Mouse (Mus musculus) gastrocnemius, adult 18-20 months (tissue): ENCODE data around the gene Dennd6a. TPM values are rescaled to one million over a fixed set of nuclear protein-coding genes. Genes with fewer than 3 reads are reported as not detected.
"Not testable (repeated sequence)": the region's sequence is repeated elsewhere in the genome, so short reads cannot be mapped to it uniquely, and the experiment has no call there.

Experiments used
- DNase-seq: peaks from one replicate; pipeline ENCODE4 v3.0.0; 2021; ENCODE audit warnings: low spot score
- total RNA-seq, 2 experiments: library from RNA; stranded (reverse); gene quantifications; 2 replicates each; pipeline ENCODE4 v1.2.3; 2021

The Dennd6a gene
- total RNA-seq, 2 experiments from 2014 or later, result 6.7 to 7.8 TPM

- DNase-seq, result no peak
Measured at GRCm38 (mm10) chr14:26639961-26640360, 66.3 kb downstream of the Dennd6a start.

GRCm38 (mm10) chr14:26643006-26643624 lies 69.5 kb downstream of the Dennd6a start:
- no peak for DNase-seq

- no peak for DNase-seq
Measured at GRCm38 (mm10) chr14:26645989-26646650, 72.5 kb downstream of the Dennd6a start.

- no peak for DNase-seq
Measured at GRCm38 (mm10) chr14:26647811-26648210, 74.2 kb downstream of the Dennd6a start.

GRCm38 (mm10) chr14:26651901-26652300 lies 78.2 kb downstream of the Dennd6a start:
- no peak for DNase-seq

- DNase-seq, result no peak
Measured at GRCm38 (mm10) chr14:26658178-26658577, 84.5 kb downstream of the Dennd6a start.

- DNase-seq, result no peak
Measured at GRCm38 (mm10) chr14:26660233-26660632, 86.6 kb downstream of the Dennd6a start.

- no peak for DNase-seq
Measured at GRCm38 (mm10) chr14:26662016-26662415, 88.4 kb downstream of the Dennd6a start.

GRCm38 (mm10) chr14:26662488-26662887 lies 88.8 kb downstream of the Dennd6a start:
- DNase-seq, result no peak

- DNase-seq, result no peak
Measured at GRCm38 (mm10) chr14:26663851-26664250, 90.2 kb downstream of the Dennd6a start.

GRCm38 (mm10) chr14:26667991-26668370 lies 94.3 kb downstream of the Dennd6a start:
- DNase-seq, result no peak

- no peak for DNase-seq
Measured at GRCm38 (mm10) chr14:26668371-26669291, 95.0 kb downstream of the Dennd6a start.

- peak; percentile 85 for DNase-seq
Measured at GRCm38 (mm10) chr14:26669292-26670073, 95.8 kb downstream of the Dennd6a start, which contains the start of gene Pde12. Gene Pde12, minus strand, starts transcription at chr14:26669883.

GRCm38 (mm10) chr14:26670964-26671363 lies 97.3 kb downstream of the Dennd6a start:
- no peak for DNase-seq

GRCm38 (mm10) chr14:26671870-26672615 lies 98.4 kb downstream of the Dennd6a start:
- not testable (repeated sequence) for DNase-seq

GRCm38 (mm10) chr14:26674476-26675169 lies 101.0 kb downstream of the Dennd6a start:
- DNase-seq, result not testable (repeated sequence)

- no peak for DNase-seq
Measured at GRCm38 (mm10) chr14:26675371-26675770, 101.7 kb downstream of the Dennd6a start.

- DNase-seq, result no peak
Measured at GRCm38 (mm10) chr14:26675791-26676190, 102.1 kb downstream of the Dennd6a start.
